Mouse (Mus musculus) heart, adult 8-10 months (tissue): Measurements from ENCODE around the gene Slc44a3. TPM values are rescaled to one million over a fixed set of nuclear protein-coding genes. Genes with fewer than 3 reads are reported as not detected.
"Not testable (repeated sequence)": the region's sequence is repeated elsewhere in the genome, so short reads cannot be mapped to it uniquely, and the experiment has no call there.

ENCODE experiments used
- DNase-seq: peaks from one replicate; pipeline ENCODE4 v3.0.0; 2022; ENCODE audit warnings: low spot score
- total RNA-seq, 4 experiments: library from RNA; stranded (reverse); gene quantifications; 2 replicates each; pipeline ENCODE4 v1.2.4; 2022

Slc44a3 gene
- total RNA-seq, 4 experiments from 2014 or later, result 0.17 TPM; not detected in 3

DNA sequence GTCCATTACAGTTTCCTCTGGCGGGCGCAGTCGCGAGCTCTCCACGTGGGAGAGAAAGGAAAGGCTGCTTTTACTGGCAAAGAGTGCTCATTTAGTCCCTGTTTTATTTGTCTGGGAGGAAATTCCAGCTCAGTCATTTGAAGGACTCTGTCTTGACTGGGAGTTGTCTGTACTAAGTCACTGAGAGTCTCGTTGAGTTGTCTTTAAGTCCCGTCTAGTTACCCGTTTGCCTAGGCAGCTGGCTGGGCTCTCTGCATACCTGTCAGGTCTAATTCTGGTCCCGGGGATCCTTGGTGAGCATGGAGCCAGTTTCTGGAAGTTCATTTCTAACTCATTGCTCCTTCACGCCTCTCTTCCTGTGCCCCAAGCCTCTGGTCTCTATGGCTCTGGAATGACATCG is 20.5 kb upstream of the Slc44a3 start:
- DNase-seq, result no peak

DNA sequence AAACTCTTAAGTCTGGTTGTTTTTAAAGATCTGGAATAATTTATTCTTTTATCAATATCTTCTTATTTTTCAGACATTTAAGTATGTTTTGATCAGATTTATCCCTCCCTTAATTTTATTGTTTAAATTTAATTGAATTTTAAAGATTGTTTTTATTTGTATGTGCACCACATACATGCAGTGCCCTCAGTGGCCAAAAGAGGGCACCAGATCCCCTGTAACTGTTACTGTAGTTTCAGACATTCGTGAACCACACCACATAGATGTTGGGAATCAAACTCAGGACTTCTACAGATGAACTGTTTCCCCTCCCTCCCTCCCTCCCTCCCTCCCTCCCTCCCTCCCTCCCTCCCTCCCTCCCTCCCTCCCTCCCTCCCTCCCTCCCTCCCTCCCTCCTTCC is 18.2 kb upstream of the Slc44a3 start:
- DNase-seq, result no peak

DNA sequence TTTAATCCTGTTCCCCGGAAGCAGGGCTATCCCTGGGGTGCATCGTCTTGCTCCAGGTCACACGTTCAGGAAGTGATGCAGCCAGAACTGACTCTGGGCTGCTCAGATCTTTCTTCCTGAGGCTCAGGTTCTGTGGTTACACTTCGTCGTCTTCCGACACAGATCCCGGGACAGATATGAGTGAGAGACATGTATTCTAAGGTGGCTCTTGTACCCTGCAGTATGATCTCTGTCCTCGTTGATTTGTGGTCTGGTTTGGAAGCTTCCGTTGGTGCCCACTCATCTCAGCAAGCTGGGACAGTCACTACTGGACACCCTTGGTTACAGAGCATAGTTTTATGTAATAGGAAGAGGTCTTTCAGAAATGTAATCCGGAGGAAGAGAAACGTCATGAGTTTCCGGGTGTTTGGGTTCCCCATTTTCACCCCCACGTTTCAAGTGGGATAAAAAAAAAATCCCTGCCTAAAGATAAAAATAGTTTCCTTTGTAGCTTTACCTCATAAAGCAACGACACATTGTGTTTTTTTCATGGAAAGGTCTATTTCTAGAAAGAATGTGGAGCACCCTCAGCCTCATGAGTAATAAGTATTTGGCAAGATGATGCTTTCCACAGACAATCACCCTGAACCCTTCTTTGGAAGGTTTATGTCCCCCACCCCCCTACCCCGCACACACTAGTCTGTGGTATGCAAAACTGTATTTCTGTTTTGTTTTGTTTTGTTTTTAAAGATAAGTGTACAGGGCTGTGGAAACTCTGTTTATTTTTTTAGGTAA is 15.8 kb upstream of the Slc44a3 start:
- DNase-seq, result no peak

DNA sequence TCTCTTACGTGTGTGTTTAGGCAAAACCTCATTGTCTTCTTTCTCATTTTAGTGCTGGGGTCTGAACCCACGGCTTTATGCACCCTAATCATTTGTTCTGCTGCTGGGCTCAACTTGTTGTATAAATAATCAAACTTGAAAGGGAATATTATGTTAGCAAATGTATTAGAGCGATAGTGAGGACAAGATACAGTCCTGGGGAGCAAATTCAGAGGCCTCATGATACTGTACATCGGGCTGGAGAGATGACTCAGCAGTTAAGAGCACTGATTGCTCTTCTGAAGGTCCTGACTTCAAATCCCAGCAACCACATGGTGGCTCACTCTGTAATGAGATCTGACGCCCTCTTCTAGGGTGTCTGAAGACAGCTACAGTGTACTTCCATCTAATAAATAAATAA is 8.4 kb upstream of the Slc44a3 start:
- no peak for DNase-seq

DNA sequence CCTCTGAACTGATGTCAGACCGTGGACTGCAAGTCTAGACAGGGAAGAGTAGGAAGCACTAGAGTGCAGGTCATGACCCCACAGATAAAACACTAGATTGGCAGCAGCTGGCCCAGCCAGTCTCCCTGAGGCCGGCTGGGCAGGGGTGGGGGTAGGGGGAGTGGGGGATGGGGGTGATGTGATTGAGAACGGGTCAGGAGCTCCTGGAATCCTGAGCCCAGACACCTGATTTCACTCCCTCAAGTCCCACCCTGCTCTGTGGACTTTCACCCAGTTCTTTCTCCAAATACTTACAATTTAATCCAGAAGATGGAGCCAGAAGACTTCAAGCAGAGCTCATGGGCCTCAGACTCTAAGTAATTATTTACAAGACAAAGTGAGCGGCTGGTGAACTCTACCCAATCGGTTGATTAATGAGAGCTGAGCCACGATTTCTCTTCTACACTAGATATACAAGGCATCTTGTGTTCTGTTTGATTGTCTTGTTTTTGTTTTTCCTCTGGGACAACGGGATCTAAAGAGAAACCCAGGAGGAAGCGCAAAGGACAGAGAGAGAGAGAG is 7.7 kb upstream of the Slc44a3 start:
- DNase-seq, result no peak

DNA sequence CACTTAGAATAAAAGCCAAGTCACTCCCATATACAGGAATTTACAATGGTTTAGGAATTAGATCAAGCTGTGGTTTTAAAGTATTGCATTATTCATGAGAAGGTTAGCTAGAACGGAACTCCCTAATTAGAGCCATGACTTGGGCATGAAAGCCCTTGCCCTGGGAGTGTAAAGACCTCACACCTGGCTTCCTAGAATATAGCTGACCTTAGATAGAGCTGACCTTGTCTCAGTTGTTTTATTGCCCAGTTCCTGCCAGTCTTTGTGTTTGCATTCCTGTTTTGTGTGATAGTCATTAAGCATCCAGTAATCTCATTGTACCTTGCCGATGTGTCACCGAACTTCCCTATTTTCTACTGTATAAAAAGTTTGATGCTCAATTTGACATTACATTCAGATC is 6.6 kb upstream of the Slc44a3 start:
- not testable (repeated sequence) for DNase-seq

DNA sequence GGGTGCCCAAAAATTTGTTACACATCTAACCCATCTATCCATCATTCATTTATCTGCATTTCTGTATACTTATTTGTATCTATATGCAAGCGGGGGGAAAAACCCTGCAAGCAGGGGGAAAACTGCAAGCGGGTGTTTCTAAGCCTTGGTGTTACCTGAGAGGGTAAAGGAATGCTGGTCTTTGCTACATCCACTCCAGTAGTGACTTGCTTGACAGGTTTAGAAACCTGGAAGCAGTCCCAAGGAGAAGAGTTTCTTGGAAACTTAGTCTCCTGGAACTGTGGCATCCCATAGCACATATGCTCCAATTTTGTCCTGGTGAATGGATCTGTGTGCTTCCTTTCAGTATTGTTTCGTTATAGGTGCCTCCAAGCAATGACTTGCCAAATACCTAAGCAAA is 5.8 kb upstream of the Slc44a3 start:
- DNase-seq, result no peak

DNA sequence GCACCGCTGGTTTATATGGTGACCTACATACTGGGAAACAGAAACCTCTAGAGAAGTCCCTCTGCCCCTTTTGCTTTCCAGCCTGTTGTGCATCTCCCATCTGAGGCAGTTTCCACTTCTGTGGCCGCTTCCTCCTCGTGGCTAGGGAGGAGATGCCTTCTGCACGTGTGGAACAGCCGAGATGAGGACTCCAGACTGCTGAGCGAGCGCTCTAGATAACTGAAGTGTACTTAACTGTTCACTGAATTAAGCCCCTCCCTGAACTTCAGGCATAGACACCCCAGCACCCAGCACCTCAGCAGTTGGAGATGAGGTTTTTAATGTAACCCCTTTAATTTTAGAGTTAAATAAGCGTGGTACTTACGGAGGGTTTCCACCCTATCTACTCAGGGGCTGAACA is 4.6 kb upstream of the Slc44a3 start:
- DNase-seq, result no peak

DNA sequence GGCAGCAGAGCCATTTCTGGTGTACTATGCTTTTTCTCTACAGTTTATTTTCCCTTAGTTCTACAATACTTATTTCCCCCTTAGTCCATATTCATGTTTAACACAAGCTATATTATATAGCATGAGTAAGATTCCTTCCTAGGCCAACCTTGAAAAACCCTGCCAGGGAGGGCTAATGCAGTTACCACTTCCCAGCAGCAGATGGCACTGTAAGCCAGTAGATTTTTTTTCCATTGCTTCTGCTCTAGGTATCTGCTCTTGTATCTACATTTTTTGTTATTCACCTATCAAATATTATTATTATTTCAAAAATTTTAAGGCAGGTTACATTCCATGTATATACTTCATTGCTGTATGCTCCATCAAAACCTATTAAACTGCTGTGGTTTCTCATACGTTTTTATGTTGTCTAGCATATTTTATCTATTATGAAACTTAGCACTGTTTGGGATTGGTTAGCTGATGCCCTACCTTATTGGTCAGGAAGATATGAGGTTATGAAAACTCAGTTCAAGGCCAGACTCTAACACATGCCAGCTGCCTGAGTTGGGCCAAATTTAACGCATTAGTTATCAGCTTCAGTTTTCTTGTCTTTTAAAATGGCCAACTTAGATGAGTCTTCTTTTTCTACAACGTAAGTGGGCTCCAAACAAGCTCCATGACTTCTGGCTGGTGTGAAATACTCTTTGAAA is 3.8 kb upstream of the Slc44a3 start:
- peak; percentile 55 for DNase-seq

DNA sequence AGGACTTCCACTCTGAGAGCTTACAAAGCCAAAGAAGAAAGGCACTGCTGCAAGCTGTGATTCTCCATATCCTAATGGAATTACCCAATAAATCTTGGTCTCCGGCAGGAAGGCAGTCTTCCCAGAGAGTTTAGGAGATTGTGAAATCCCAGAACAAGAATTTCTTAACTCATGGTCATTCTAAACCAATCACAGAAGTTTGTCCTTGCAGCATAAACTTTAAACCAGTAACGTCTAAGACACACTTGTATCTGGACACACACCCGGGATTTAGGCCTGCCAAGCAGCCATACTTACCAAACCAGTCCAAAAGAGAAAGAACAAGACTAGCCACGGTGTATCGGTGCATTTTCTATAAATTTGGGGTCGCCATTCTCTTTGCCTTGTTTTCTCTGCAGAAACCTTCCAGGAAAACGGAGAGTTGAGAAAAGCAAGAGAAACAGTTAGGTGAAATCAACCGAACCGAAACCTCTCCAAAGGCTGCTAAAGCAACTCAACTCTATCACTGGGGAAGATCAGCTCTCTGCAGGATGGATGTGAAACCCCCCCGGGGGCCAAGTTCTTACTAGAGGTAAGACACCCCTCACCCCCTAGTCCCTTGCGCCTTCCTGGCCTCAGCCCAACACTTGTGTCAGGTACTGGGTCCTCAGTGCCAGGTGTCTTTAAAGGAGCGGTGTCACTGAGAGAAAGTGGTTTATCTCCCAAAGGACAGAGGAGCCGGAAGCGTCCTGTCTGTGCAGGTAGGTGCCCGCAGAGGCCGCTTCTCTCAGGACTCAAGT is 645 bp downstream of the Slc44a3 start:
- peak; percentile 28 for DNase-seq

DNA sequence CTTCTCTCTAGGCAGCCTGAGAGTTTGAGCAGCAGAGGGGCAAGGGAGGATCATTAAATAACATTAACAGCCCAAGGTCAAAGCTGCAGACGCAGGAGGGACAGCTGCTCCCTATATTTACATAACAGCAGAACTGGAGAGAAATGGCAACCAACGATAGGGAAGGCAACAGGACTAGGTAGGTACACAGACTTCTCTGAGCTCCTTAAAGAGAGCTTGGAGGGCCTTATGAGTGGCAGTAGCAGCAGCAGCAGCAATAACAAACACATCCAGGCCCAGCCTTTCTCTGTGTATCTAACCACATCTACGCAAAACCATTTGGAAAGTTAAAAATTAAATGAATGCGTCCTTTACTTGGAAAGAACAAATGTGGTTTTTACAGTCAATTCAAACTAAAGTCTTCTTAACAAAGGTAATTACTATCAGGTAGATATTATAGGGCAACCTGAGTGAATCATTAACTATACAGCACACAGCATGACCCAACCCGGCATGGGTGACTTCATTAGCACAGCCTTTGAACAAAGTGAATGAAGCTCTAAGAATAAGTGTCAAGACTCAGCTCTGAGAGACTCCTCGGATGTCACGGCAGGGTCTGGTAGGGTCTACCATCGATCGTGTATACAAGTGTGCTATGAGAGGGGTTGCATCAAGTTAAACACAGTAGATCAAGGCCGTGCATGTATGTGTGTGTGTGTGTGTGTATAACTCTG is 1.5 kb downstream of the Slc44a3 start:
- DNase-seq, result no peak

DNA sequence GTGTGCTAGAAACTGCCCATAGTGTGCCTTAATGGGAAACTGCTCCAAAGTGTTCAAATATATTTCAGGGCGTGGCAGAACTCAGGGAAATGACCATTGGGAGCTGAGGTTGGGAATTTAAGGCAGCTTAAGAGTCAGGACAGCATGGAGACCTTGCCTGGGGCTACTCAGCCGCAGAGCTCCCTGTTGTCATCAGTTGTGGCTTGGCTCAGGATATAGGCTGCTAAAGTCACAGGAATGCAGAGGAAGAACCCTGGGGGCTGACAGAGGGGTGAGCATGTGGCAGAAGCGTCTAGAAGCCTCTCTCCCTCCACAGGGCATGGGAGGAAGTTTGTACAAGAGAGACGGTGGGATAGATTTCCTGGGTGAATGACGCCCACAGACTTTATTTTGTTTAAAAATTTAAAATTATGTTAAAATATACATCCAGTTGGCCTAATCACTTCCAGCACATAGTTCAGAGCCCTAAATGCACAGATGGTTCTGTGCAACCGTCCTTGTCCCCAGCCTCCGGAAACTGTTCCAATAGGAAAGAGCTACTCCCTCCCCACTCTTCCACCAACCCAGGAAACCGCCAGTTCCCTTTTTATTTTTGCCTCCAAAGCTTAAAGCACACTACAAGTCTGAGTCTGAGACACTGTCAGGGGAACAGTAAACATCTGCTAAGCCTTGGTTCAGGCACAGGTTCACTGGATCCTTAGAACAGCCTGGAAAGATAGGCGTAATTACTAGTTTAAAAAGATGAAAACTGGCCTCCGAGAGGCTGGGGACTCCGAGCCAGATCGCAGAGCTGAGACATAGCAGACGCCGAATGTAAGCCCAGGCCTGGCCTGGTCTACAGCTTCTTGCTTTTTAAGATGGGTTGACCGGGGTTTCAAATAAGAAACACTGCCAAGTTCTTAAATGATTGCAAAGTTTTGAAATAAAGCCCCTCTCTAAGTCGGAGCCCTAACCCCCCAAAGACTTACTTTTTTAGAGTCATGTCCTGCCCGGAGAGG is 5.8 kb downstream of the Slc44a3 start:
- no peak for DNase-seq

DNA sequence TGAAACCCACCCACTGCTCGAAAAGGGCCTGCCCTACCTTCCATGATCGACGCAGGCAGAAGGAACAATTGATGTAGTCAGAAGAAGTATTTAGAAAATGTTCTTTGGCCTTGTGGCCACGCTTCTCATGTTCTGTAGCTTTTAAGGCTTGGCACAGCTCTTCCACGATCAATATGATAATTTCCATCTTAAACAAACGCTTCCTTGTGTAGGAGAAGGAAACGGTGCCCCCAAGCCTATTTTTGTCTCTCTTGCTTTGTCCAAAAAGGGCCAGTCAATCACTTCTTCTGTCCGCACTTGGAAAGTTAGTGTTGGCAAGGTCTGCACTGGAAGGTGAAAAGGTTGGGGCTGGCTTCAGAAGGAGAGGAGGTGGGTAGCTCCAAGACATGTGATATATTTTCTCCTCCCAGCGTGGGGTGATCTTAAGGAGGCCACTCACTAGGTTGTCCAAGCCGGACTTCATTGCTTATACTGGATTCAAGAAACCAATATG is 10.5 kb downstream of the Slc44a3 start:
- no peak for DNase-seq

DNA sequence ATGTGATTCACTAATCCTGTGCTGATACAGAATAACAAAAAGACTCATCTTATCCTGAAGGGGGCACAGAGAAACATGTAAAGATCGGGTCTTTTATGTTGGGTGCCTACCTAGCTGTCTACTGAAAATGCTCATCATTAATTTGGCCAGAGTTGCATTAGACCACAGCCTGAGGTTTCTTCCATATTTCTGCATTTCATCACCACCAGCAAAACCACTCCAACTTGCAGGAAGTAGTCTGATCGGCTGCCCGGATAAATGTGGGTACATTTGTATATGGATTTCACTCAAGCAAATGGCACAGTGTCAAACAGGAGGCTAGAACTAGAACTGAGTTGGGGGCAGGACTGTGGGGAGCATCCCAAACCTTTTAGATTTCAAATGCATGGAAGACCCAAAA is 11.1 kb downstream of the Slc44a3 start:
- no peak for DNase-seq

DNA sequence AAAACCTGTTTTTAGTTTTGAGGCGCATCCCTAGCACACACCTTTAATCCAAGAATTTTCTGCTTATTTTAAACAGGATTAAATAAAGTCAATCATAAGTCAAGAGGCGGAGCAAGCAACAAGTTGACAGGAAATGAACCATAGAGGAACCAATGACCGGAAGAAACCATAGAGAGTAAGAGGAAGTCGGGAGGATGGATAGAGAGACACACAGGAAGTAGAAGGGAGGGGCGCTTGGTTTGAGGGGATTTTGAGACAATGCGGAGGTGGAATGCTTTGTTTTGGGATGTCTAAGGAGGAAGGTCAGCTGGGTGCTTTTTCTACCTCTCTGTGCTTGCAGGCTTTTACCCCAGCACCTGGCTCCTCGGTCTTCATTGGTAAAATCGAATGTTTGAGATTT is 15.2 kb downstream of the Slc44a3 start:
- no peak for DNase-seq

DNA sequence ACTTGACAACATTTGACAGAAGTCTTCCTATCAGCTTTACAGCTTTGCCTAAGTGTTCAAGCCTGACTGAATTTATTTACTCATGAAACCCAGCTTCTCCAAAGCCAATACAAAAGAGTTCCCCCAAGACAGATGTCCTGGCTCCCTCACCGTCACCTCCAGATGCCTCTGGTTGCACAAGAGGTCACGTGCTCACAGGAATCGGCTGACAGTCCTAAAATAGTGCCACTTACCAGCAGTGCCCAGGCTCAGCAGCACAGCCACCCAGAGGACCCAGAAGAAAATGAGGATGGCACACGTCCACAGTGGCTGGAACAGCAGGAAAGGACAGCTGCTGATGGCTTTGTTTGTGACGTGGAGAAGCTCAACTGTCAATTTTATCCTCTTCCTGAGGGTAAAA is 23.1 kb downstream of the Slc44a3 start:
- DNase-seq, result no peak

DNA sequence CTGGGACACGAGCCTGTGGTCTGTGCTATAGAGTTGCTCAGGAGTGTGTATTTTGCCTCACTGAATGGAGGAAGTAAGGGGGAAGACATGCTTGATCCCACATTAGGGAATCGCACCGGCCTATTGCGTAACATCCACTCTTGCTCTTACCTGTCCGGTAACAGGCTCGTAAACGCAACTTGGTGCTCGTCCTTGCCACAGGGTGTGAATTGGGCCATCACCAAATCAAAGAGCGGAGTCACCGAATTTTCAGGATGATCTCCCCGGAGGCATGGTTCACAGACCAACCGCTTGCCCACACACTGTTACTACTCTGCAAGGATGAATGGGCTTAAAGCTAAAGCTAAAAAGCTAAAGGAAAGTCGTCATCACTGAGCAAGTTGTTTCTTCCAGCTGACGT is 24.5 kb downstream of the Slc44a3 start:
- no peak for DNase-seq

DNA sequence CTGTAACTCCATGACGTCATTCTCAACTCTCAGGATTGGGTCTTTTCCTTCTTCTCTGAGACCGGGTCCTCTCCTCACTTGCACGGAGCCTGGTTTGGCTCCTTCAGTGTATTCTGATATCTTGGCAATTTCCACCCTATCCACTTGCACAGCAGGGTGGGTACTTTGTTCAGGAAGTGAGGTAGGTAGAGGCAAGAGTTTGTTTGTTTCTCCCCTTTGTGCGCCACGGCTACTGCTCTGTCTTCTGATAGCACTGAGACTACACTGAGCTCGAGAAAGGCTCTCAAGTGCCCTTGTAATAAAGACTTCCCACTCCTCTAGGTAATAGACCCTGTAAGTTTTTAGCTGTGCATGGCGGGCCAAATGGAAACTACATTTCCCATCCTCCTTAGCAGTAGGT is 25.4 kb downstream of the Slc44a3 start:
- no peak for DNase-seq

DNA sequence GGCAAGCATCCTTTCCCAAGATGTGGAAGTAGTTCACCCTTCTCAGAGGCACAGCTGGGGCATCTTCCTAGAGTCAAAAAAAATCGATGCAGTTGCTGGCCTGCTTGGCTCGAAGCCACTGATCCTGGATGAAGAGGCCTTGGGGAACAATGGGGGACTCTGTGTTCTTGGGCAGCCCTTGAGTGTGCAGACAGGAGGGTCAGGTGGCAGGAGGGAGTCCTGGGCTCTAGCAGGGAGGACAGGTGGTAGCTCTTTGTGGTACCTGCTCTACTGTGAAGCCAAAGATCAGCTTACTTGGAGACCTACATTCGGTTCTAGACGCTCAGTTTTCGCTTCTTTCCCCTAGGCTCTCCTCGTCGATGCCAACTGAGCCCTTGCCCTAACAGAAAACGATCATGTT is 26.0 kb downstream of the Slc44a3 start:
- DNase-seq, result no peak

DNA sequence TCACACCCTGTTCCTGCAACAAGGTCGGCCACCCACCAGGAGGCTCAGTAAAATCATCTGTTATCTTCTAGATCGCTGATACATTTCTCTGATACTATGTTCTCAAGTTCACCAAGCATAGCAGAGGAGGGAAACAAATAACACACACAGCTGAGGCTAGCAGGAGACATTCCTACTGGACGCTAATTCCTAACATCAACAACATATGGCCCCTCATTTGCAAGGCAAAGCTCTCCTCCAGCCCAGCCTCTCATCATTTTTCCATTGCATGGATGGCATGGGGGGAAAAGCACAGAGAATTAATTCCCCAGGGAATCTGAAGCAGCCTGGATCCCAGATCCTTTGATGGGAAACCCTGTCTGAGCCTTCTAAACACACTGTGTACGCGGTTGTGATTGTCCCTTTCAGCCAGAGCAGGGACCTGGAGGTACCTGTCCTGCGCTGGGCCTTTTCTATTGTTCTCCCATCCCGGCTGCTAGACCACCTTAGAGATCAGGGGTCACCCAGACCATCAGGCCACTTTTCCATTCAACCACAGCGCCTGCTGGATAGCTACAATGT is 27.2 kb downstream of the Slc44a3 start:
- DNase-seq, result no peak
